Mouse (Mus musculus) liver, postnatal 0 days (tissue): ENCODE data around the gene Wipf1.

Experiments
- CTCF ChIP-seq: sonication (generic); IDR thresholded peaks from 2 replicates; pipeline ENCODE4 v1.5.1; 2016; ENCODE audit warnings: antibody characterized with exemption, low read depth
- EP300 ChIP-seq: IDR thresholded peaks from 2 replicates; pipeline ENCODE4 v1.6.1; 2016; ENCODE audit warnings: antibody characterized with exemption, low read depth, mild to moderate bottlenecking

DNA sequence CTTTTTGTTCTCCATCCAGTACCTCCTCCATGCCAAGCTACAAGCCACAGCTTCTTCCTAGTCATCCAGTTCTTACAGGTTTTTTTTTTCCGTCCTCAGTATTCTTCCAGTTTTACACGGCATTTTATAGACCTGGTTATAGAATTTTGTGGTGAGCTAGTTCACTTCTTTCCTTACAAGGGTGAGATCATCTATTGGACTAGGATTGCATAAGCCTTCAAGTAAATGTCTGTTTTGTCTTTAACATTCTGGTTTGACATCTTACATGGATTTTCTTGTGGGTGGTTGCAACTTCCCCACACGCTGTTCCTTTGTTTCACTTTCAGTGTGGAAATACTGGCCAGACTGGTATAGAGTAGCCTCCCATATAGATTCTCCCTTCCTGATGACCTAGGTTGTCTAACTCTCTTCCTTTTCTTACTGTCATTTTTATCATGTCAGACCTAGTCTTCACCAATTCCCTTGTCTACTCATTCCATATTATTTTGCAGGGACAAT is 132.7 kb downstream of the Wipf1 start:
- TF ChIP-seq CTCF (no peak), EP300 (no peak)
